Comparison of ENCODE assay signal across 31 mouse cellular contexts in the genomic region with DNA sequence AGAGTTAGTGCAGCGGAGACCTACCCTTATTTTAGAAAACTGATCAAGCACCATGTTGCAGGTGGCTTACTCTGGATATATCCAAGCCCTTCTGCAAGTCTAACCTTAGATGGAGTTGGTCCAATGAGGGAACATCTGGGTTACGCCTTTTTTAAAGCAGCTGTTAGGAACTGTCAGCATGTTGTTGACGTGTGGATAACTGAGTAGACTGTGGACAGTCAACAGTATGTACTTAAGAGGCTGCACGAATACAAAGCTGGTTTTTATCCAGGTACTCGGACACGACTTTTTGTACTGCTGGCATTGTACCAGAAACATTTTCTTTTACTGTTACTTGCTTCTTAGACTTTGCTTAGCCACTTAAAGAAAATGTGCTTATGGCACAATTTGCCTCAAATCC.
"Had no signal": no experiment of that assay in that cellular context is flagged by ENCODE, and none has a peak within 500 bp of the region (broad histone marks: within the 10 kb centered on the region; RNA-seq: fewer than 3 reads in every experiment).

No protein-coding gene starts in this region.

- H3K27ac ChIP-seq: limb, embryonic 10.5 days; limb, embryonic 12.5 days; limb, embryonic 13.5 days; limb, embryonic 15.5 days; liver, embryonic 13.5 days; liver, embryonic 14.5 days; liver, embryonic 15.5 days; lung, embryonic 15.5 days; macrophage; midbrain, embryonic 10.5 days; midbrain, embryonic 12.5 days; midbrain, embryonic 13.5 days; midbrain, embryonic 15.5 days; neural tube, embryonic 12.5 days; neural tube, embryonic 13.5 days had no signal

- H3K4me3 ChIP-seq: limb, embryonic 10.5 days; limb, embryonic 12.5 days; limb, embryonic 13.5 days; limb, embryonic 15.5 days; liver, embryonic 13.5 days; liver, embryonic 15.5 days; lung, embryonic 15.5 days; midbrain, embryonic 10.5 days; midbrain, embryonic 12.5 days; midbrain, embryonic 13.5 days; midbrain, embryonic 15.5 days; myocyte; neural tube, embryonic 12.5 days; neural tube, embryonic 13.5 days had no signal

- H3K4me2 ChIP-seq: limb, embryonic 12.5 days; limb, embryonic 13.5 days; limb, embryonic 15.5 days; liver, embryonic 11.5 days; liver, embryonic 13.5 days; liver, embryonic 15.5 days; lung, embryonic 14.5 days; lung, embryonic 15.5 days; midbrain, embryonic 11.5 days; midbrain, embryonic 12.5 days; midbrain, embryonic 13.5 days; midbrain, embryonic 15.5 days; neural tube, embryonic 12.5 days; neural tube, embryonic 13.5 days had no signal

- H3K36me3 ChIP-seq: limb, embryonic 10.5 days; limb, embryonic 12.5 days; limb, embryonic 13.5 days; limb, embryonic 15.5 days; lung, embryonic 15.5 days; midbrain, embryonic 12.5 days; midbrain, embryonic 13.5 days; midbrain, embryonic 15.5 days; neural tube, embryonic 12.5 days; neural tube, embryonic 13.5 days had no signal

- H3K9me3 ChIP-seq: limb, embryonic 10.5 days; limb, embryonic 12.5 days; limb, embryonic 13.5 days; limb, embryonic 15.5 days; liver, embryonic 13.5 days; liver, embryonic 15.5 days; lung, embryonic 15.5 days; megakaryocyte, embryonic 14.5 days; midbrain, embryonic 10.5 days; midbrain, embryonic 12.5 days; midbrain, embryonic 13.5 days; midbrain, embryonic 15.5 days; neural tube, embryonic 12.5 days; neural tube, embryonic 13.5 days had no signal

- ATAC-seq: lung, postnatal 0 days; midbrain, embryonic 13.5 days; midbrain, embryonic 15.5 days; midbrain, embryonic 16.5 days had no signal

- DNase-seq: left cerebral cortex, postnatal 4 days; liver; liver, embryonic 13.5 days; lung, adult 18-20 months; lung, adult 2 months; lung, embryonic 14.5 days; lung, postnatal 10 days; lung, postnatal 14 days; lung, postnatal 36 days; lung, postnatal 4 days; midbrain, embryonic 14.5 days had no signal

- H3K27me3 ChIP-seq: limb, embryonic 12.5 days; limb, embryonic 13.5 days; limb, embryonic 15.5 days; liver, embryonic 13.5 days; liver, embryonic 15.5 days; lung, embryonic 15.5 days; megakaryocyte, embryonic 14.5 days; midbrain, embryonic 12.5 days; midbrain, embryonic 13.5 days; midbrain, embryonic 15.5 days; neural tube, embryonic 12.5 days; neural tube, embryonic 13.5 days had no signal

- H3K9ac ChIP-seq: limb, embryonic 12.5 days; limb, embryonic 13.5 days; limb, embryonic 15.5 days; liver, embryonic 13.5 days; liver, embryonic 14.5 days; liver, embryonic 15.5 days; lung, embryonic 14.5 days; lung, embryonic 15.5 days; midbrain, embryonic 12.5 days; midbrain, embryonic 13.5 days; midbrain, embryonic 15.5 days; neural tube, embryonic 12.5 days; neural tube, embryonic 13.5 days had no signal

- H3K4me1 ChIP-seq: limb, embryonic 15.5 days; liver, embryonic 13.5 days; liver, embryonic 15.5 days; lung, embryonic 15.5 days; midbrain, embryonic 10.5 days; midbrain, embryonic 12.5 days; midbrain, embryonic 13.5 days; midbrain, embryonic 15.5 days; neural tube, embryonic 12.5 days; neural tube, embryonic 13.5 days had no signal
